Mouse (Mus musculus) spleen, adult 2 months (tissue): ENCODE measurements around the gene Nup205.

Source experiments
- CTCF ChIP-seq: fragments of 200-500 bp; IDR thresholded peaks from 2 replicates; pipeline ENCODE4 v1.5.1; 2011; ENCODE audit warnings: mild to moderate bottlenecking, inconsistent platforms; ENCODE audit not compliant: insufficient read depth, insufficient read length, insufficient replicate concordance; ENCODE audit errors: extremely low read depth
- POLR2A ChIP-seq: fragments of 200-500 bp; IDR thresholded peaks from 2 replicates; pipeline ENCODE4 v1.6.1; 2011; ENCODE audit warnings: low read depth, low read length, inconsistent platforms

DNA sequence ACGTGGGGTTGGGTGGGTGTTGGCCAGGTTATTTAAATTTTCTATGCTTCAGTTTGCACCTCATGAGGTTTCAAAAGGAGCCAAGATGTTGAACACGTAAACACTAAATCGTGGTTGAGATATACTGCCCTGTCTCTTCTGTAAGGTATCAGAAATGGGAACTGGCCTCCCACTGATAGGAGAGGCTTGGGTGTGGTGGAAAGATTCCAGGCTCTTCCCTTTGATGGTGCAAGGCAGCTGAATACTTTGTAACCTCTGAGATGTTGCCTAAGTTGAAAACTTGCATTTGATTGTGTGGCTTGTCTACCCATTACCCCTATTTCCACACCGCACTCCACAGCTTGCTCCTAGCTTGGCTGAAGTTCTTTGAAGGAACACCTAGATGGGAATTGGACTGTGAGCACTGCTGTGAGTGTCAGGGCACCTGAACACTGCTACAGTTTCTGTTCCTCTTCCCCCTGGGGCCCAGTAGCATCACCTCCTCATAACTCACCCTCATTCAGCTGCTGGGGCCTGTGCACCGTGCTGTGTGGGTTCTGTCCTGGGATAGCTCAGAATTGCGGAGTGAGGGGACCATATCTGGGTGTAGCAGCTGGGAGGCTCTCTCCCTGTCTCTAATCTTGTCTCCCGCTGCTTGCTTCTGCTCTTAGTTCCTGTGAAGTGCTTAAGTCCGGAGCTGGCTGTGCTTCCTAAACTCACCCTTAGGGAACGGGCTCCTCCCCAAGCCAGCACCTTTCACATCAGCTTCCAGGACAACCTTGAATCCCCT lies 77.1 kb downstream of the Nup205 start:
- TF ChIP-seq POLR2A (no peak), CTCF (no peak)
